ENCODE assay signal across 8 mouse cellular contexts in genomic region chr3:56437058-56437457, GRCm38 (mm10).
DNase-seq lines count a peak whose midpoint lies in the region; ATAC-seq and TF ChIP-seq lines count a peak whose summit lies in the region.

No protein-coding gene starts in this region.

- peak; percentile 50; the same call in 1 of the 2 replicates for ATAC-seq in limb, embryonic 14.5 days (ENCODE audit: low FRiP score, low read depth)

- no peak overlapping the region for H3K4me3 ChIP-seq in limb, embryonic 14.5 days (replicated peaks; ENCODE audit: low read length)
- no peak overlapping the region for H3K4me3 ChIP-seq in limb, embryonic 10.5 days

- no peak overlapping the region for H3K4me2 ChIP-seq in limb, embryonic 14.5 days (replicated peaks; ENCODE audit: low read depth, low read length, severe bottlenecking)

- H3K9me3 ChIP-seq in limb, embryonic 14.5 days (ENCODE audit: control insufficient read depth, low read length): no peaks in the 10 kb centered on the region
- H3K9me3 ChIP-seq in limb, embryonic 10.5 days (replicated peaks): no peaks in the 10 kb centered on the region

- H3K27ac ChIP-seq in limb, embryonic 14.5 days (replicated peaks; ENCODE audit: low read depth, low read length): no peak overlapping the region
- no peak overlapping the region for H3K27ac ChIP-seq in limb, embryonic 10.5 days

- no peaks in the 10 kb centered on the region for H3K27me3 ChIP-seq in limb, embryonic 14.5 days (ENCODE audit: control insufficient read depth, insufficient read depth, low read length)
- no peaks in the 10 kb centered on the region for H3K27me3 ChIP-seq in limb, embryonic 10.5 days (ENCODE audit: low read depth, poor library complexity, severe bottlenecking)

- H3K9ac ChIP-seq in limb, embryonic 14.5 days (ENCODE audit: low read depth, low read length, severe bottlenecking): no peak overlapping the region

- TF ChIP-seq CTCF in brain, embryonic 14.5 days (IDR thresholded peaks at IDR 0.05; ENCODE audit: borderline replicate concordance, extremely low read depth, insufficient read depth, insufficient read length): no peak

- peak; percentile 28 for DNase-seq in adrenal gland, postnatal 10 days
- DNase-seq in adrenal gland, postnatal 4 days (ENCODE audit: low spot score in 2 of 2): no peak
- DNase-seq in limb, embryonic 14.5 days (ENCODE audit: low spot score): peak; percentile 66
- no peak for DNase-seq in limb, embryonic 10.5 days (ENCODE audit: low spot score)
- DNase-seq in brain, embryonic 14.5 days (ENCODE audit: low read depth): peak; percentile 86
- peak; percentile 77 for DNase-seq in kidney, postnatal 10 days
- no peak for DNase-seq in adrenal gland, adult 2 months
- DNase-seq in embryo, embryonic 10.5 days (ENCODE audit: low spot score): no peak

- TF ChIP-seq POLR2A in limb, embryonic 14.5 days (IDR thresholded peaks at IDR 0.05; ENCODE audit: borderline replicate concordance, extremely low read depth, insufficient read depth, insufficient read length): no peak
- TF ChIP-seq POLR2A in brain, embryonic 14.5 days (IDR thresholded peaks at IDR 0.05; ENCODE audit: borderline replicate concordance, extremely low read depth, insufficient read depth, insufficient read length, poor library complexity, severe bottlenecking): no peak

- H3K36me3 ChIP-seq in limb, embryonic 14.5 days (ENCODE audit: control insufficient read depth, insufficient read depth, low read length): no peaks in the 10 kb centered on the region
- H3K36me3 ChIP-seq in limb, embryonic 10.5 days: no peaks in the 10 kb centered on the region

- H3K4me1 ChIP-seq in limb, embryonic 14.5 days (ENCODE audit: control insufficient read depth, insufficient read depth, low read length): peaks cover 14% of the 10 kb centered on the region; the same call in 1 of the 2 replicates
- no peaks in the 10 kb centered on the region for H3K4me1 ChIP-seq in limb, embryonic 10.5 days

- 34% methylated on average over 4 of the region's 4 CpGs for WGBS in limb, embryonic 14.5 days
- 58% methylated on average over 4 of the region's 4 CpGs for WGBS in limb, embryonic 10.5 days

Comparison
In these comparisons a context has a peak if more than half of its experiments do, and no peak if none do; other contexts are left out.
1. DNase-seq: peak in adrenal gland, postnatal 10 days (single experiment), limb, embryonic 14.5 days (single experiment), brain, embryonic 14.5 days (single experiment) and kidney, postnatal 10 days (single experiment); none in adrenal gland, postnatal 4 days (0 of 2), limb, embryonic 10.5 days (single experiment), adrenal gland, adult 2 months (single experiment) and embryo, embryonic 10.5 days (single experiment).